Mouse (Mus musculus) liver, embryonic 14.5 days (tissue): Measurements from ENCODE around the gene Gli1.
"Not testable (repeated sequence)": the region's sequence is repeated elsewhere in the genome, so short reads cannot be mapped to it uniquely, and the experiment has no call there.

ENCODE experiments used
- CTCF ChIP-seq: IDR thresholded peaks from 2 replicates; pipeline ENCODE4 v1.5.1; 2016; ENCODE audit warnings: antibody characterized with exemption, low read depth, control low read depth
- EP300 ChIP-seq: IDR thresholded peaks from 2 replicates; pipeline ENCODE4 v1.6.1; 2016; ENCODE audit warnings: antibody characterized with exemption, low read depth

- TF ChIP-seq CTCF, EP300: not testable (repeated sequence)
Measured at GRCm38 (mm10) chr10:127313516-127313915, 28.3 kb downstream of the Gli1 start.
